Mouse (Mus musculus): ENCODE data around the gene Sptbn1. TPM values are rescaled to one million over a fixed set of nuclear protein-coding genes. Genes with fewer than 3 reads are reported as not detected.

Gene Sptbn1
- polyA plus RNA-seq, 1 experiment from 2014 or later: 176 TPM

DNA sequence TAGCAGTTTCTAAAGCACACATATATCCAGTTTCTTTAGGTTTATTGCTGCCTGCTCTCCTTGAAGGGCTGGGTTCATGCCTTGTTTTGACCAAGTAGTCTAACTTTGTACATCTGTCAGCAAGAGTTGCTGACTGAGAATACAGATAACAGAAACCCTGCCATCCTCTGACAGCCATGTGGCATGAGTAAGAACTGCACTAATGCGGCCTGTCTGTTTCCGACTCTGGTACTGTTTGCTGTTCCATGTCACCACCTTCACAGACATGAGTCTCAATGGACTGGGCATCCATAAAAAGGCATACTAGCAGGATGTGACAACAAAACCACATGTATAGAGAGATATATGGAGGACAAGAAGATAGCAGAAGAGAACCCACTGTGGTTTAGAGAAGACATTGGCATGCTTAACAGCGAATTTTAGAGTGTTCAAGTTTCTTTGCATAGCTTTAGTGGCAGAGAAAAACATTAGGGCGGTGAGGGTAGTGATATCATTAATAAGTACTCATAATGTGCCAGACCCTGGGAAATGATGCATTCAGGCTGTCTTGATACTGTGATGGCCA lies 18.4 kb downstream of the Sptbn1 start:
- Histone ChIP-seq H3K9ac (no peak overlapping the region), H3K4me2 (no peak overlapping the region), H3K9me3 (no peaks in the 10 kb centered on the region), H3K27ac (no peak overlapping the region), H3K36me3 (replicated peaks) (no peaks in the 10 kb centered on the region), H3K27me3 (replicated peaks) (no peaks in the 10 kb centered on the region), H3K4me1 (peaks cover 11% of the 10 kb centered on the region; the same call in 1 of the 2 replicates), H3K4me3 (no peak overlapping the region)
- no peak for ATAC-seq (replicated peaks)
- 85% methylated on average over 4 of the region's 4 CpGs for WGBS

DNA sequence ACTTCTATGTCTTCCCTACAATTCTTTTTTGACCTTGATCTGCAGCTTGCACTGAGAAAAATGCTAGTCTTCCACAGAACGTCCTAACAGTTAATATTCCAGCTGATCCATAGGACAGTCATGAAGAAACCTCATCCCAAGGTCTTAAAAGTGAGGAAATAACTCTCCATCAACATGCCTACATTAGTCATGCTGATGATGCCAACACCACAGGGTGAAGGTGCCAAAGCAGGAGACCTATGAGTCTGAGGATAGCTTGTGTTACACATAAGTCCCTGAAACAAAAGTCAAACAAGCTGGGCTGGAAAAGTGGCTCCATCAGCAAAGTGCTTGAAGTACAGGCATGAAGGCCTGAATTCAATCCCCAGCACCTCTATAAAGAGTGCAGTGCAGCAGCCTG lies 20.9 kb downstream of the Sptbn1 start:
- 79% methylated on average over 1 of the region's 1 CpGs for WGBS
- Histone ChIP-seq H3K4me2 (no peak overlapping the region), H3K36me3 (replicated peaks) (no peaks in the 10 kb centered on the region), H3K9me3 (no peaks in the 10 kb centered on the region), H3K9ac (no peak overlapping the region), H3K4me1 (peaks cover 19% of the 10 kb centered on the region), H3K27me3 (replicated peaks) (no peaks in the 10 kb centered on the region), H3K4me3 (no peak overlapping the region), H3K27ac (no peak overlapping the region)
- no peak for ATAC-seq (replicated peaks)

DNA sequence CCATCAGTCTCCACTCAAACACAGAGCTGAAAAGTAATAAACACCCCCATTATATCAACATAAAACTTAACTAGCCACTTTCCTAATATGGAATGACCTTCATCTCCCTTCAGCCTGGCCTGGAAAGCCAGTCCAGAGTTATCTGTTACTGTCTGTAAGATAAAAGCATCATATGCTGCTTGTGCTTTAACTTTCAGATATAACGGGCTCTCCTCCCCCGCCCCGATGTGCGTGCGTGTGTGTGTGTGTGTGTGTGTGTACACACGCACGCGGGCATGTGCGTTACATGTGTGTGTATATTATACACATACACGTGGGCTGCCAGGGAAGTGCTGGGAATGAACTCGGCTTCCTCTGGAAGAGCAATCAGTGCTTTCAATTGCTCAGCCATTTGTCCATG lies 21.8 kb downstream of the Sptbn1 start:
- Histone ChIP-seq H3K9me3 (no peaks in the 10 kb centered on the region), H3K4me3 (no peak overlapping the region), H3K4me2 (no peak overlapping the region), H3K36me3 (replicated peaks) (no peaks in the 10 kb centered on the region), H3K4me1 (peaks cover 15% of the 10 kb centered on the region), H3K9ac (no peak overlapping the region), H3K27ac (no peak overlapping the region), H3K27me3 (replicated peaks) (no peaks in the 10 kb centered on the region)
- WGBS: 94% methylated on average over 11 of the region's 11 CpGs
- no peak for ATAC-seq (replicated peaks)

DNA sequence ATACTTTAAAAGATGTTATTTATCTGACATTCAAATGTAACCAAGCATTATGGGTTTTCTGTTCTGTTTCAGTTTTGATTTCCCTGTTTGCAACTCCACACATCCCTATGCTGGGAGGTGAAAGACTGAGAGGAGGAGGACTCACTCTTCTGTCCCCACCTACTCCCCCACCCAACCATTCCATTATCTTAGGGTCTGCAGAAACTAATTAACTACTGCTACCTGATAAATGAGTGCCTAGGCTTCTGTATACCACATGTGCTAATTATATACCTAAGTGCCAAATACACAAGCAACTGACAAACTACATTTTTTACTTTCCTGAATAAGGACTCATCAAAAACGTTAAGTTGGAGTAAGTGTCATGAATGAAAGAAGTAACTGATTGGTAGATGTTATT lies 23.8 kb downstream of the Sptbn1 start:
- H3K27me3 ChIP-seq (replicated peaks): no peaks in the 10 kb centered on the region
- no peaks in the 10 kb centered on the region for H3K9me3 ChIP-seq
- no peak overlapping the region for H3K4me2 ChIP-seq
- no peak overlapping the region for H3K9ac ChIP-seq
- WGBS: 80% methylated on average over 1 of the region's 1 CpGs
- ATAC-seq (replicated peaks): no peak
- peaks cover 15% of the 10 kb centered on the region for H3K4me1 ChIP-seq
- H3K36me3 ChIP-seq (replicated peaks): no peaks in the 10 kb centered on the region
- no peak overlapping the region for H3K4me3 ChIP-seq
- no peak overlapping the region for H3K27ac ChIP-seq

DNA sequence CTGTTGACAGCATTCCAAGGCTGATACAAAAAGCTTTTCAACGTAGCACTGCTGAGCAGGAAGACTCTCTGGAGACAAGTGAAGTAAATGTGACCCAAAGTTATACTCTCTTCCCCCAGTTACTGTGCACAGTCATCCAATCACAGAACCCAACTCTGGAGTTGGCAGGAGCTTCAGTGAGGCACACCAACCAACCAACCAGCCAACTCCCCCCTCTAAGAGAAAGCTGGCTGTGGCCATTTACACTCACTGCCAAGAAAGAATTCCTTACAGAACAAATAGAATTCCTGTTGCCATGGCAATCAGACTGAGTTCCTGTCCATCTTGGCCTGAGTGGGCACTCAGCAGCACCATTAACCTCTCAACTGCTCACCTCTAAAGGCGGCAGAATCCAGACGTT lies 24.4 kb downstream of the Sptbn1 start:
- no peak overlapping the region for H3K4me3 ChIP-seq
- ATAC-seq (replicated peaks): peak; percentile 73

DNA sequence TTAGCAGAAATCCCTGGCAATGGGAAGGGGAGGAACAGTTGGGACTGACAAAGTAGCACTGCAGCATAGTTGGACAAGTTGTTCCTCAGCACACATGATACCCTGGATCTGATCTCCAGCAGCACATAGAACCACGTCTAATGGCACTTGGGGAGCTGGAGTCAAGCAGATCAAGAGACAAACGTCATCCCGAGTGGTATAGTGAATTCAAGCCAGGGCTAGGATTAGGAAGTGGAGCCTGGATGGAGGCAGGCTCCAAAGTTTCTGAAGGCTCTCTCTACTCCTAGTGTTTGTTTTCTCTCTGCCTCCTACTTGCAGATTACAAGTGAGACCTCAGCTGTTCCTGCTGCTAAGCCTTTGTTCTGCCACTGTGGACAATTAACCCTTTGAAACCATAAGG lies 27.1 kb downstream of the Sptbn1 start:
- Histone ChIP-seq H3K27me3 (replicated peaks) (no peaks in the 10 kb centered on the region), H3K9ac (no peak overlapping the region), H3K4me3 (no peak overlapping the region), H3K9me3 (no peaks in the 10 kb centered on the region), H3K36me3 (replicated peaks) (no peaks in the 10 kb centered on the region), H3K27ac (no peak overlapping the region), H3K4me1 (peaks cover 15% of the 10 kb centered on the region), H3K4me2 (no peak overlapping the region)
- 38% methylated on average over 3 of the region's 3 CpGs for WGBS
- no peak for ATAC-seq (replicated peaks)

More for the DNA sequence above, 24.4 kb downstream of the Sptbn1 start:
- 56% methylated on average over 3 of the region's 3 CpGs for WGBS
- Histone ChIP-seq H3K9ac (no peak overlapping the region), H3K4me2 (no peak overlapping the region), H3K4me1 (peaks cover 15% of the 10 kb centered on the region), H3K27ac (no peak overlapping the region), H3K9me3 (no peaks in the 10 kb centered on the region), H3K36me3 (replicated peaks) (no peaks in the 10 kb centered on the region), H3K27me3 (replicated peaks) (no peaks in the 10 kb centered on the region)

DNA sequence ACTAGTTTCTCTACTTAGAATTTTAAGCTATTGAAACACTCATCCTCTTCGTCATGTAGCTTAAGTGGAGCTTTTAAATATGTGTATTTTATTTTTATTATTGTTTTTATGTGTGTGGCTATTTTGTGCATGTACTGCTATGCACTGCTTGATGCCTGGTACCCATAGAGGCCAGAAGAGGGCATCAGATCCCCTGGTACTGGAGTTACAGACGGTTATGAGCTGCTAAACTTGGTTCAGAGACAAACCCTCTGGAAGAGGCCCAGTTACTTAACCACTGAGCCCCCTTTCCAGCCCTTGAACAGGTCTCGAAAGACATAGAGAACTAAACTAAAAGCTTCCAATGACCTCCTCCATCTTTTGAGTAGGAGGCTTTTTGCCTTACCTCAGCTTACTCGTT lies 30.0 kb downstream of the Sptbn1 start:
- 0 out of 2 replicates have a peak, but pooled peaks cover 3% of the 10 kb centered on the region for H3K4me1 ChIP-seq
- no peak overlapping the region for H3K4me2 ChIP-seq
- no peak overlapping the region for H3K27ac ChIP-seq
- no peaks in the 10 kb centered on the region for H3K9me3 ChIP-seq
- 65% methylated on average over 4 of the region's 4 CpGs for WGBS
- H3K27me3 ChIP-seq (replicated peaks): no peaks in the 10 kb centered on the region
- no peak overlapping the region for H3K9ac ChIP-seq
- H3K36me3 ChIP-seq (replicated peaks): no peaks in the 10 kb centered on the region
- no peak for ATAC-seq (replicated peaks)
- H3K4me3 ChIP-seq: no peak overlapping the region

DNA sequence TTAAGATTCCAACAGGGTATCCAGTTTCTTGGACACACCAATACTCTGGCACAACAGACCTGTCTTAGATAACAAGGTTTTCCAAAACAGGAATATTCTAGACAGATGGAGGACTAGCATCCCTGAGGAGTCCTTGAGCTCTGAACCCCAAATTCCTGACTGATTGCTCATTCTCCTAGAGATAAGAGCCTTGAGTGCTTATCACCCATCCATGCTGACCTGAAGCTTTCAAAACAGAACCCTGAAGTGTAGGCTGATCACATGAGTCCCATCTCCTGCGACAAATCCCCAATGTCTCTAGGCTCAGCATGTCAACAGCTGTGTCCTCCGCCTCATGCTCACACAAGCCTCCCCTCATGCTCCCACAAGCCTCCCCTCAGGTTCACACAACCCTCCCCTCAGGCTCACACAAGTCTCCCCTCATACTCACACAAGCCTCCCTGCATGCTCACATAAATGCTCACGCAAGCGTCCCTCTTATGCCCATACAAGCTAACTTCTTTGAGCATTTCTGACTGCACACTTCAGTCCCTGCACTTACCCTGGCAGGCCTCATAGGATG lies 31.2 kb downstream of the Sptbn1 start:
- no peaks in the 10 kb centered on the region for H3K27me3 ChIP-seq (replicated peaks)
- H3K4me2 ChIP-seq: no peak overlapping the region
- no peak overlapping the region for H3K27ac ChIP-seq
- 0 out of 2 replicates have a peak, but pooled peaks cover 7% of the 10 kb centered on the region for H3K4me1 ChIP-seq
- H3K9ac ChIP-seq: no peak overlapping the region
- H3K9me3 ChIP-seq: no peaks in the 10 kb centered on the region
- no peak for ATAC-seq (replicated peaks)
- no peak overlapping the region for H3K4me3 ChIP-seq
- 72% methylated on average over 4 of the region's 4 CpGs for WGBS
- H3K36me3 ChIP-seq (replicated peaks): no peaks in the 10 kb centered on the region

DNA sequence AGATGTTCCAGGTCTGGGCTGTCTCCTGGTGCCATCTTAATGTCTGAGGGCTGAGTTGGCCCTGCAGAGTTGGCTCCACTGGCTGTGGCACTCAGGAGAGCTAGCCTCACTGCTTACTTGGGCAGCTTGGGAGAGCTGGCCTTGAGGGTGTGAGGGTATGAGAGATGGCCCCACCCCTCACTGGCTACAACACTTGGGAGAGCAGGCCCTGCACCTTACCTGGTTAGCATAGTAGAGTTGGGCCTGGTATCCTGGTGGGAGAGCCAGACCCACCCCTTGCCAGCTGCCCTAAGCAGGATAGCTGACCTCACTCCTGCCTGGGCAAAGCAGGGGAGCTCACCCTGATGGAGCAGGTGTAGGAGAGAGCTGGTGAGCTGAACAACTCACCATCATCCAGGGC lies 32.3 kb downstream of the Sptbn1 start:
- Histone ChIP-seq H3K27ac (no peak overlapping the region), H3K27me3 (replicated peaks) (no peaks in the 10 kb centered on the region), H3K4me1 (peaks cover 13% of the 10 kb centered on the region), H3K4me3 (no peak overlapping the region), H3K36me3 (replicated peaks) (no peaks in the 10 kb centered on the region), H3K9me3 (no peaks in the 10 kb centered on the region), H3K9ac (no peak overlapping the region), H3K4me2 (no peak overlapping the region)
- peak; percentile 40 for ATAC-seq (replicated peaks)

DNA sequence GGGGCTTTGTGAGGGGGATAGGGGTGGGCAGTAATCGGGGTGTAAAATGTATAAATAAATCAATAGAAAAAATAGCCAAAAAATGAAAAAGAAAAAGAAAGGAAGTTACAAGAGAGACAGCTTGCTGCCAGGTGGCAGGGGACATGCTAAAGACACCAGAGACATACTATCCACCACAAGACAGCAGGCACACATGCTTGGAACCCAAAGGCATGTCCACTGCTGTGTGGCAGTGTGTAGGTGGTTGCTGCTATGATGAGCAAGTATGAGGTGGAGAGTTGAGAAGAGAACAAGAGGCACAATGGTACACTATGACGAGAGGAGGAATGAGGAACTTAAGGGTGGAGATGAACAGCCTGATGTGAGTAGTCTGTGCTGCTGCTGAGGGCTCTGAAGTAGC lies 32.8 kb downstream of the Sptbn1 start:
- Histone ChIP-seq H3K4me3 (no peak overlapping the region), H3K27me3 (replicated peaks) (no peaks in the 10 kb centered on the region), H3K27ac (no peak overlapping the region), H3K36me3 (replicated peaks) (no peaks in the 10 kb centered on the region), H3K9me3 (no peaks in the 10 kb centered on the region), H3K9ac (no peak overlapping the region), H3K4me2 (no peak overlapping the region), H3K4me1 (peaks cover 18% of the 10 kb centered on the region)
- WGBS: 95% methylated on average over 2 of the region's 2 CpGs
- ATAC-seq (replicated peaks): peak; percentile 35

DNA sequence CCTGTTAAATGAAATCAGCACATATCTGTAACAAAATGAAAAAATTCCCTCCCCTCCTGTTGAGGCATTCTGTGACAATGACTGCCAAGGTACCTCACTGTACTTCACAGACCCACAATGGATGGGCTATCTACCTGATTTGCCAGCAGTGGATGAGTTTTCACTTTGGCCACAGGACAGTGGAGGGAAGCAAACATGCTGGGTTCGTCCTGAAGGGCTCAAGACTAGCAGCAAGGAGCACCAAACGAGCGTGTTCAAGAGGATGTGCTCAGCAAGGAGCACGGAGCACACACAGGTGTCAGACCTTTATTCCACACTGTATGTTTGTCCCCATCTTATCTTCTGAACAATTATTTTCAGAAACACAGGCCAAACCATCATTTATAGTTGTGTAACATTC lies 34.0 kb downstream of the Sptbn1 start:
- no peak overlapping the region for H3K4me2 ChIP-seq
- no peaks in the 10 kb centered on the region for H3K27me3 ChIP-seq (replicated peaks)
- H3K4me1 ChIP-seq: peaks cover 20% of the 10 kb centered on the region
- H3K27ac ChIP-seq: no peak overlapping the region
- H3K9me3 ChIP-seq: no peaks in the 10 kb centered on the region
- H3K4me3 ChIP-seq: no peak overlapping the region
- 0 out of 2 replicates have a peak, but pooled peaks cover 3% of the 10 kb centered on the region for H3K36me3 ChIP-seq (replicated peaks)
- H3K9ac ChIP-seq: no peak overlapping the region
- WGBS: 91% methylated on average over 4 of the region's 4 CpGs
- no peak for ATAC-seq (replicated peaks)

DNA sequence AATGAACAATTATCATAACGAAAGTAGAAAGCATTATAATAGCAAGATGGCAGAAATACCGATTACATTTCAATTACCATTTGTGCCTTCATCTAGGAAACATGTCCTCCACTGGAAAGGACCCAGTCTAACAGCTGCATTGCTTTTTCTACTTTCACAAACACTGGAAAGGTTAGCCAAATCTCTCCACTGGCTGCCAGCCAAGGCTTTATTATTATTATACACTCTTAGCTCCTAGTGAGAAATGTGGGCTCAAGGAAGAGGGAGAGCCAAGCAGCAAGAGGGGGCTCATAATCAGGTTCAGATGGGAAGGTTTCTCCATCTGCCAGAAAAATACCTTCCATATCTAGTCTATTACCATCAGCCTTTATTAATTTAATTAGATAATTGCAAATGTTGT lies 35.9 kb downstream of the Sptbn1 start:
- no peak for ATAC-seq (replicated peaks)

DNA sequence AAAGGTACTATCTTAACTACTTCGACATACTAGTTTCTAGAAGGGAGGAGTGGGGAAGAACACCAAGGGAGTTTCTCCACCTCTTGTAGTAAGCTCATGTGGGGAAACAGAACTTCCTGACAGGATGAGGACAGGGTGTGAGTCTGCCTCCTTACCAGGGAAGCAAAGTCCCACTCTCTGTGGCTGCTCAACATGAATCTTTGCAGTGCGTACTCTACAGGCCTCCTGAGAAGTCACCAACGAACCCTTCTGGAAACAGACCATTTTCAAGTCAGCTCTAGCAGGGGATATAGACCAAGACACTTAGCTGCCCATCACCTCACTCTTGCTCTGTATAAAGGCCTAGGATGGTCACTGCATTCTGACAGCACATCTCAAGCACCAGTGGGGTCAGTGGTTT lies 36.6 kb downstream of the Sptbn1 start:
- Histone ChIP-seq H3K9me3 (no peaks in the 10 kb centered on the region), H3K4me3 (no peak overlapping the region), H3K4me2 (no peak overlapping the region), H3K27ac (no peak overlapping the region), H3K27me3 (replicated peaks) (no peaks in the 10 kb centered on the region), H3K9ac (no peak overlapping the region), H3K36me3 (replicated peaks) (0 out of 2 replicates have a peak, but pooled peaks cover 3% of the 10 kb centered on the region), H3K4me1 (peaks cover 23% of the 10 kb centered on the region)
- 92% methylated on average over 3 of the region's 3 CpGs for WGBS
- ATAC-seq (replicated peaks): no peak

More for the DNA sequence above, 35.9 kb downstream of the Sptbn1 start:
- Histone ChIP-seq H3K36me3 (replicated peaks) (0 out of 2 replicates have a peak, but pooled peaks cover 3% of the 10 kb centered on the region), H3K4me2 (no peak overlapping the region), H3K4me1 (peaks cover 23% of the 10 kb centered on the region), H3K9ac (no peak overlapping the region), H3K4me3 (no peak overlapping the region), H3K9me3 (no peaks in the 10 kb centered on the region), H3K27me3 (replicated peaks) (no peaks in the 10 kb centered on the region), H3K27ac (no peak overlapping the region)
- 83% methylated on average over 2 of the region's 2 CpGs for WGBS
